In genomic region chr16:96145110-96145800, GRCm38 (mm10) we compare ENCODE assay signal across 8 mouse cellular contexts. TPM values are rescaled to one million over a fixed set of nuclear protein-coding genes. Genes with fewer than 3 reads are reported as not detected.
DNase-seq lines count a peak whose midpoint lies in the region; ATAC-seq lines count a peak whose summit lies in the region.

Gene Wrb (plus strand): TSS chr16:96145407.

- H3K36me3 ChIP-seq in intestine, embryonic 14.5 days (ENCODE audit: control insufficient read depth, insufficient read depth, low read length) = no peaks in the 10 kb centered on the region

- peak; percentile 92 for ATAC-seq in intestine, embryonic 14.5 days (replicated peaks; ENCODE audit: low FRiP score, low TSS enrichment, low read depth)

- peak within 1 kb of the TSS; percentile 44; the same call in 1 of the 2 replicates for H3K27ac ChIP-seq in intestine, embryonic 14.5 days (ENCODE audit: low read depth)

- peaks cover 16% of the 10 kb centered on the region for H3K4me1 ChIP-seq in intestine, embryonic 14.5 days (replicated peaks; ENCODE audit: control insufficient read depth, insufficient read depth, low read length)

- peak within 1 kb of the TSS; percentile 51 for H3K4me2 ChIP-seq in intestine, embryonic 14.5 days (ENCODE audit: low read length)

- H3K4me3 ChIP-seq in intestine, embryonic 14.5 days (ENCODE audit: low read depth, low read length) = peak within 1 kb of the TSS; percentile 53

- peak; percentile 100 for DNase-seq in adrenal gland, adult 18-20 months (ENCODE audit: low spot score in 2 of 2)
- peak; percentile 100 for DNase-seq in embryo, embryonic 11 days
- peak; percentile 100 for DNase-seq in gastrocnemius, postnatal 25 days
- DNase-seq in intestine, embryonic 14.5 days (ENCODE audit: low spot score) = peak; percentile 100
- DNase-seq in left cerebral cortex, postnatal 14 days (ENCODE audit: low spot score in 2 of 2) = peak; percentile 100
- DNase-seq in mesoderm, embryonic 11.5 days (ENCODE audit: low read depth, low spot score) = peak; percentile 100
- DNase-seq in right cerebral cortex, postnatal 36 days (ENCODE audit: low spot score in 2 of 2) = peak; percentile 99
- DNase-seq in yolk sac, embryonic 10.5 days (ENCODE audit: low spot score) = peak; percentile 99

- 0 out of 2 replicates have a peak, but pooled peaks cover 2% of the 10 kb centered on the region for H3K27me3 ChIP-seq in intestine, embryonic 14.5 days (replicated peaks; ENCODE audit: control insufficient read depth, insufficient read depth, low read length)

- intact Hi-C loops in left cerebral cortex, postnatal 14 days (cut with DNase I) = loop anchor here (5.0 kb wide), 1 partner anchor 197 kb away; no protein-coding TSS in a partner anchor

- peak within 1 kb of the TSS; percentile 45 for H3K9ac ChIP-seq in intestine, embryonic 14.5 days (ENCODE audit: low read length)

- H3K9me3 ChIP-seq in intestine, embryonic 14.5 days (ENCODE audit: control insufficient read depth, low read length) = no peaks in the 10 kb centered on the region

- under 1% methylated on average over 68 of the region's 68 CpGs for WGBS in intestine, embryonic 14.5 days

RNA-seq across cellular contexts. Expression of gene Wrb, which starts in this region (rescaled TPM):
- total RNA-seq in adrenal gland, adult 18-20 months (2021) = 10 to 100 TPM; 32.5 to 33.0 TPM
- 1 to 10 TPM; 9.5 to 9.8 TPM for total RNA-seq in gastrocnemius, postnatal 25 days (2021)
- polyA plus RNA-seq in intestine, embryonic 14.5 days (2014; fragmentation: Nextera tagmentation; extraction: Ambion mirVana) = 80.0 and 89.2 TPM in 2 replicates
- 10 to 100 TPM; 63.8 to 71.0 TPM for total RNA-seq in left cerebral cortex, postnatal 14 days (2021)

Comparison
In these comparisons a context has a peak if more than half of its experiments do, and no peak if none do; other contexts are left out.
1. Peak in every context shown above with its lines: DNase-seq, ATAC-seq, H3K4me3 ChIP-seq and H3K27ac ChIP-seq.